Mouse (Mus musculus) MEL (cell line): ENCODE measurements at regions not wholly inside any gene's neighbourhood (a gene's known extent, or its start where the extent isn't known, plus 50 kb on each side); places are given as distances from the start of the nearest gene placed in this dataset.

Experiments
- BHLHE40 ChIP-seq: IDR thresholded peaks from 2 replicates; pipeline ENCODE4 v1.6.1; 2012; ENCODE audit warnings: low read depth, mild to moderate bottlenecking, inconsistent platforms, low read length, improper control_type of control experiment, borderline replicate concordance
- CTCF ChIP-seq, 3 experiments: IDR thresholded peaks in 2 of 3; conservative IDR thresholded peaks in 1 of 3; 2 replicates each; pipeline ENCODE4 v1.5.1; 2011 to 2012; ENCODE audit warnings: low read length in 3 of 3, low read depth in 2 of 3, mild to moderate bottlenecking in 2 of 3, improper control_type of control experiment in 1 of 3, inconsistent platforms in 1 of 3, mixed read lengths in 1 of 3, moderate library complexity in 1 of 3; ENCODE audit not compliant: control insufficient read depth in 1 of 3, insufficient read depth in 1 of 3, poor library complexity in 1 of 3, severe bottlenecking in 1 of 3
- MAX ChIP-seq: IDR thresholded peaks from 2 replicates; pipeline ENCODE4 v1.6.1; 2011; ENCODE audit warnings: low read length, improper control_type of control experiment
- POLR2A ChIP-seq, 2 experiments: IDR thresholded peaks; 2 replicates each; pipeline ENCODE4 v1.6.1; 2011 to 2012; ENCODE audit warnings: low read length in 2 of 2, mild to moderate bottlenecking in 2 of 2, control low read depth in 1 of 2, improper control_type of control experiment in 1 of 2, low read depth in 1 of 2, moderate library complexity in 1 of 2; ENCODE audit not compliant: control insufficient read depth in 1 of 2, insufficient read depth in 1 of 2, poor library complexity in 1 of 2
- POLR2AphosphoS5 ChIP-seq: IDR thresholded peaks from 2 replicates; pipeline ENCODE4 v1.6.1; 2012; ENCODE audit warnings: low read depth, borderline replicate concordance, mild to moderate bottlenecking, inconsistent platforms, low read length, moderate library complexity, mixed read lengths
- UBTF ChIP-seq: IDR thresholded peaks from 2 replicates; pipeline ENCODE4 v1.6.1; 2012; ENCODE audit warnings: low read depth, mild to moderate bottlenecking, inconsistent platforms, low read length, improper control_type of control experiment, moderate library complexity, borderline replicate concordance; ENCODE audit not compliant: insufficient read depth
- ZC3H11A ChIP-seq: IDR thresholded peaks from 2 replicates; pipeline ENCODE4 v1.6.1; 2012; ENCODE audit warnings: low read depth, mild to moderate bottlenecking, inconsistent platforms, low read length, improper control_type of control experiment
- ZMIZ1 ChIP-seq: IDR thresholded peaks from 2 replicates; pipeline ENCODE4 v1.6.1; 2012; ENCODE audit warnings: low read depth, mild to moderate bottlenecking, inconsistent platforms, low read length, improper control_type of control experiment, moderate library complexity
- ZNF384 ChIP-seq: IDR thresholded peaks from 2 replicates; pipeline ENCODE4 v1.6.1; 2012; ENCODE audit warnings: low read depth, mild to moderate bottlenecking, inconsistent platforms, low read length, improper control_type of control experiment

DNA sequence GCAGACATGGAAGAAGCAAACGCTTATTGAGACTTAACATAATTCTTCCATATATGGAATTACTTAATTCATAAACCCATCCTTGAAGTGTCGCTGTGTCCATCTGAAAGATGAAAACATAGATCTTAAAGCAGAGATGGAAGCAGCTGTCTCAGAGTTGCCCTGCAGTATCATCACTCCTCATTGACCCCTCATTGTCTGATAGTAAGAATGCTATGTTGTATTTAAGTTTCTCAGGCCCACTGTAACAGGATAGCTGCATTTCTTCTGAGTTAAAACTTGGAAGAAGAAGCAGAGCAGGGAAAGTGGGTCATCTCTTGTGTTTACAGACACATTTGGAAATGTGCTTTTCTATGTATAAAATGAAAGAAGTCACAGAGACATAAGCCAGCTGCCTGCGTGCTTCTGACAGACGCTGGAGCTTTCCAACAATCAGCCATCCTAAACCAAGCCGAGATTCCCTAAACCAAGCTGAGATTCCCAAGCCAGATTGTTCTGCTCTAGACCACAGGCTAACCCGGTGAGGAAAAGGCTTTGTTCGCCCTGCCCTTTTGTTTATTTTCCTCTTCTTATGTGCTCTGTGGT lies 440.1 kb upstream of the Klf4 start:
- no peak for TF ChIP-seq CTCF (IDR thresholded peaks at IDR 0.05 in 2 of 3, conservative IDR thresholded peaks at IDR 0.05 in 1 of 3; ENCODE audit: control insufficient read depth in 1 of 3, insufficient read depth in 1 of 3, low read depth in 2 of 3, low read length in 3 of 3, poor library complexity in 1 of 3, severe bottlenecking in 1 of 3)
- TF ChIP-seq MAX: no peak
- no peak for TF ChIP-seq POLR2AphosphoS5
- no peak for TF ChIP-seq BHLHE40
- no peak for TF ChIP-seq ZMIZ1
- TF ChIP-seq POLR2A (IDR thresholded peaks at IDR 0.05; ENCODE audit: control insufficient read depth in 1 of 2, insufficient read depth in 1 of 2, low read depth in 1 of 2, low read length in 2 of 2, poor library complexity in 1 of 2): no peak
- no peak for TF ChIP-seq ZNF384
- no peak for TF ChIP-seq ZC3H11A
- TF ChIP-seq UBTF: no peak
